Mouse (Mus musculus) heart, embryonic 13.5 days (tissue): ENCODE measurements at regions not wholly inside any gene's neighbourhood (a gene's known extent, or its start where the extent isn't known, plus 50 kb on each side); places are given as distances from the start of the nearest gene placed in this dataset.

Experiments used
- ATAC-seq: fragments of 200-750 bp; cut with Nextera tagmentation; 2 replicates; pipeline ENCODE4 v1.8.0; 2017; ENCODE audit warnings: moderate TSS enrichment; ENCODE audit not compliant: insufficient number of reproducible peaks, low FRiP score, low TSS enrichment; ENCODE audit errors: extremely low read depth
- H3K27ac ChIP-seq: fragments of 300-500 bp; sonication (generic); replicated peaks from 2 replicates; pipeline ENCODE4 v1.5.1; 2015; ENCODE audit warnings: moderate library complexity, mild to moderate bottlenecking, inconsistent platforms
- H3K27me3 ChIP-seq: fragments of 300-500 bp; sonication (generic); replicated peaks from 2 replicates; pipeline ENCODE4 v1.6.1; 2015; ENCODE audit warnings: mild to moderate bottlenecking, inconsistent platforms
- H3K36me3 ChIP-seq: fragments of 300-500 bp; sonication (generic); 2 replicates; pipeline ENCODE4 v1.6.1; 2015; ENCODE audit warnings: mild to moderate bottlenecking, inconsistent platforms
- H3K4me1 ChIP-seq: fragments of 300-500 bp; sonication (generic); 2 replicates; pipeline ENCODE4 v1.6.1; 2015; ENCODE audit warnings: inconsistent platforms
- H3K4me2 ChIP-seq: fragments of 300-500 bp; sonication (generic); 2 replicates; pipeline ENCODE4 v1.6.1; 2015; ENCODE audit warnings: inconsistent platforms, mild to moderate bottlenecking, moderate library complexity
- H3K4me3 ChIP-seq: fragments of 300-500 bp; sonication (generic); 2 replicates; pipeline ENCODE4 v1.5.1; 2015; ENCODE audit warnings: moderate library complexity, mild to moderate bottlenecking, inconsistent platforms
- H3K9ac ChIP-seq: fragments of 300-500 bp; sonication (generic); 2 replicates; pipeline ENCODE4 v1.6.1; 2015; ENCODE audit warnings: inconsistent platforms, mild to moderate bottlenecking, moderate library complexity
- H3K9me3 ChIP-seq: fragments of 300-500 bp; sonication (generic); 2 replicates; pipeline ENCODE4 v1.6.1; 2016; ENCODE audit warnings: inconsistent platforms
- WGBS: fragments of 180-500 bp; shearing (Covaris S2); methylation state at CpG from one replicate; pipeline ENCODE4 v1.1.7; 2015; ENCODE audit warnings: mixed read lengths; 5-methylcytosine and 5-hydroxymethylcytosine counted together

DNA sequence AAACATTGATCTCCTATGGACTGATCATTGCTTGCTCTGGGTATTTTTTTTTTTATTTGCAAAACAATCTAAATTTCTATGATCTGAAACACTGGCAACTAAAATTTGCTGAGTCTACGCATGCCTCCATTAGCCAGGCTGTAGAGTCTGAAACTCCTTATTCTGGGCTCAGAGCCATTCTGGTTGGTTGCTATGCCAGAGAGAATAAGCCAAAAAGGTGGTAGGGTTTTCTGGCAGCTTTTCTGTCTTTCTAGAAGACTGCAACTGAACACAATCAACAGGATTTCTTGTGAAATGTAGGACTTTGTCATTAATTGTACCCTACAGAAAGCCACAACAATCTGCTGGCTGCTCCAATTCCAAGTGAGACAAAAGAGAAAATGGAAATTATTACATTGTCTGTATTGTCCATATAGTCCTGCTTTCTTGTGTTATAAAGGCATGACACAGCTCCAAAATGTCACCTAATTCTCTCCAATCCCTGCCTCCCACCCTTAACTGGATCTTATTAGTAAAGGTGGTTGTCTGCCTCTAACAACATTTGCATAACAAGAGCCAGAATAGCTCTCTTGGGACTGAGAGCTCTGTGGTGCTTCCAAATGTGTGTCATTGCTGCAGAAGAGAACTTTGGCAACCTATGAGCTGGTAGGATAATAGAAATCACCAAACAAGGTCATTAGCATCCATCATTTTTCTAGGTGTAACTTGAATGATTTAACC lies 126.7 kb upstream of the Hapln1 start:
- H3K4me2 ChIP-seq: no peak overlapping the region
- no peaks in the 10 kb centered on the region for H3K27me3 ChIP-seq
- 89% methylated on average over 1 of the region's 1 CpGs for WGBS
- no peak for ATAC-seq
- H3K9me3 ChIP-seq: no peaks in the 10 kb centered on the region
- no peaks in the 10 kb centered on the region for H3K4me1 ChIP-seq
- H3K9ac ChIP-seq: no peak overlapping the region
- H3K27ac ChIP-seq: no peak overlapping the region
- H3K4me3 ChIP-seq: no peak overlapping the region
- no peaks in the 10 kb centered on the region for H3K36me3 ChIP-seq

DNA sequence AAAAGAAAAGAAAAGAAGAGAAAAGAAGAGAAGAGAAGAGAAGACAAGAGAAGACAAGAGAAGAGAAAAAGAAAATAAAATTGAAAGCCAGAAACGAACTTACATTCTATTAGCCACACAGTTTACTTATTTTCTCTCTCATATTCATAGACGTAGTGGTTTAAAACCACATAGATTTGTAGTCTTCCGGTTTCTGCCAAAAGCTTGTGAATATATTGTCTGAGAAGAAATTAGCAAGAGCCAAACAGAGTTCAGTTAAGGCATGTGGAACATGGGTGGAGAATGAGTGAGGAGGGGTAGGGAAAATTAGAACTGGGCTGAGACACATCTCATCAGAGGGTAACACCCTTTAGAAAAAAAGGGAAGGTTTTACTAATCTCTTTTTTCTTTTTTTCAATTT lies 120.8 kb upstream of the Hapln1 start:
- Histone ChIP-seq H3K4me2 (no peak overlapping the region), H3K9me3 (no peaks in the 10 kb centered on the region), H3K36me3 (no peaks in the 10 kb centered on the region), H3K4me1 (no peaks in the 10 kb centered on the region), H3K27me3 (no peaks in the 10 kb centered on the region), H3K9ac (no peak overlapping the region), H3K27ac (no peak overlapping the region), H3K4me3 (no peak overlapping the region)
- 87% methylated on average over 3 of the region's 3 CpGs for WGBS
- no peak for ATAC-seq

DNA sequence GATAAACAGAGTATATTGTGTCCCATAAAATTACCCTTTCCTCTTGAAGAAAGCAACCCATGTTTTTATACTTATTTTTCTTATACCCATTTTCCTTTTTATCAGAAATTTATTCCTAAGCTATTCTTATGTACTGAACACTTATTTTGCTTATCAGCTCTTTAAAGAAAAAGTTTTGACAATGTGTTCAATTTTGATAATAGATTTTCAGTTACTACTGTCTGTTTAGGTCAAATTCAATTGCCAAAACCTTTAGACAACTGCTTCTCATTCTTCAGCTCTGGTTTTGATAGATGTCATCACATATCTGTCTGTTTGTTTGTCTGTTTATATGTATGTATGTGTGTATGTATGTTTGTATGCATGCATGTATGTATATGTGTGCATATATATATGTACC lies 117.8 kb upstream of the Hapln1 start:
- Histone ChIP-seq H3K4me1 (peaks cover 6% of the 10 kb centered on the region; the same call in 1 of the 2 replicates), H3K9ac (no peak overlapping the region), H3K27me3 (no peaks in the 10 kb centered on the region), H3K27ac (no peak overlapping the region), H3K36me3 (no peaks in the 10 kb centered on the region), H3K4me2 (no peak overlapping the region), H3K9me3 (no peaks in the 10 kb centered on the region), H3K4me3 (no peak overlapping the region)
- ATAC-seq: no peak

DNA sequence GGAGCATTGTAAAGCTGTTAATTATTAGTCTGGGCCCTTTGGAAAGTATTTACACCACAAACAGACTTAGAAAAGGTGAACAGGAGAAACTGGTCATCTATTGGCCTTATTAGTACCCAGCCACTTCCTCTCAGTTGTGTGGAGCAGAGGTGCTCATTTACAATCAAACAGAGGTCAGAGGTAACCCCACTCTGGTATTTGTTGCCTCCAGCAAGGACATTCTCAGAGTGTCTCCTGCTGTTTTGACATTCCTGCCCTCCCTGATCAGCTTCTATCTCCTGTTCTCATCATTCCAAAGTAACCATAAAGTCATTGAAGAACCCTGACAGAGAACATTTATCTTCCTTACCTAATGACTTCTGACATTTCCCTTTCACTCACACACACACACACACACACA lies 116.1 kb upstream of the Hapln1 start:
- Histone ChIP-seq H3K4me2 (no peak overlapping the region), H3K4me1 (peaks cover 6% of the 10 kb centered on the region; the same call in 1 of the 2 replicates), H3K27me3 (no peaks in the 10 kb centered on the region), H3K36me3 (no peaks in the 10 kb centered on the region), H3K27ac (no peak overlapping the region), H3K9ac (no peak overlapping the region), H3K4me3 (no peak overlapping the region), H3K9me3 (no peaks in the 10 kb centered on the region)
- ATAC-seq: no peak

DNA sequence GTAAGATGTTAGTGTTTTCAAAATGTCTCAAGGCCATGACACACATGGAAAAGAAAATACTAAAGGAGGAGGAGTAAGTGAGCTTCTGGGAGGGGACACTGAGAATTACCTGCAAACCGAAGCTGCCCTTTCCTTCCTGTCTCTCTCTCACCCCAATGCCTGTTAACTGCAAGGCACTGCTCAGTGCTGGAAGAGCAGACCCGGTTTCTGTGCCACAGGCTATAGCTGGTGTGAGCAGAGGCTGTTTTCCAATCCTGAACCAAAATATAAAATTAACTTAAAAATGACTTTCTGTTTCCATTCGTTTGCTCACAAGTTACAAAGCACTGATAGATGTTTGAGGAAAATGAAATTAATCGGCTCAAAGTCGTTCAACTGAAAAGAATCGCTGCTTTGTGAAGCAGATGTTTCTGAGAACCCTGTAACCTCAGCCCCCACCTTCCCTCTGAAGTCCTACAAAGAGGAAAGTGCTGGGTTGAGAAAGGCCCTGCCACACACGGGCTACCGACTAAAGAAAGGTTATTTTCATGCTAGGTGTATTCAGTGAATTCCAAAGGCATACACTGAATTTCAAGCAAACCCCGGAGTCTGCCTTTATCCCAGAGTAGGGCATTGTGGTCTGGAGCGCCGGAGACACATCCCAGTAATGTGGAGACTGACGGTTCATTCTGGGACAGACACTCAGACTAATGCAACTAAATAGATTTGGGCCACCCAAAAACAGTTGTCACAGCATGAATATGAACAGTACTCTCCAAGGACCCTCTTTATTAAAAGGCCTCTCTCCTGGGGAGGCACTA lies 111.1 kb upstream of the Hapln1 start:
- Histone ChIP-seq H3K4me3 (no peak overlapping the region), H3K9me3 (no peaks in the 10 kb centered on the region), H3K9ac (no peak overlapping the region), H3K4me1 (peaks cover 6% of the 10 kb centered on the region; the same call in 1 of the 2 replicates), H3K27me3 (no peaks in the 10 kb centered on the region), H3K36me3 (no peaks in the 10 kb centered on the region), H3K27ac (no peak overlapping the region), H3K4me2 (no peak overlapping the region)
- ATAC-seq: no peak
- 56% methylated on average over 12 of the region's 12 CpGs for WGBS

DNA sequence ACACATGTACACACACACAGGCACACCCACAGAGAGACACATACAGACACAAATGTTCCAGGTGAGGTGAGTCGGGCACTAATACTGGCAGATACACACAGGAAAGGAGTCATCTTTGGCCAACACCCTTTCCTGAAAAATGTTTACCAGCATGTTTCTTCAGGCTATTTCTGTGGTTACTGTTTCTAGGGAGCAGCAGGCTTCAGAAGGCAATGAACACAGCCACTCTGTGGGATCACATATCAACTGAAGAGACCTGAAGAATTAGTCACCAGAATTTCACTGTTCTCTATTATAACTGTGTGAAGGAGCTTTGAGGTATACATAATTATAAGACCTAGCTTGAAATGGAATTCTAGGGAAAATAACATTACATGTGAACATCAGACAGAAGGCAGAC lies 94.7 kb upstream of the Hapln1 start:
- Histone ChIP-seq H3K4me3 (no peak overlapping the region), H3K27me3 (no peaks in the 10 kb centered on the region), H3K36me3 (no peaks in the 10 kb centered on the region), H3K9ac (no peak overlapping the region), H3K4me1 (no peaks in the 10 kb centered on the region), H3K9me3 (no peaks in the 10 kb centered on the region), H3K4me2 (no peak overlapping the region), H3K27ac (no peak overlapping the region)
- no peak for ATAC-seq
- 75% methylated on average over 1 of the region's 1 CpGs for WGBS

DNA sequence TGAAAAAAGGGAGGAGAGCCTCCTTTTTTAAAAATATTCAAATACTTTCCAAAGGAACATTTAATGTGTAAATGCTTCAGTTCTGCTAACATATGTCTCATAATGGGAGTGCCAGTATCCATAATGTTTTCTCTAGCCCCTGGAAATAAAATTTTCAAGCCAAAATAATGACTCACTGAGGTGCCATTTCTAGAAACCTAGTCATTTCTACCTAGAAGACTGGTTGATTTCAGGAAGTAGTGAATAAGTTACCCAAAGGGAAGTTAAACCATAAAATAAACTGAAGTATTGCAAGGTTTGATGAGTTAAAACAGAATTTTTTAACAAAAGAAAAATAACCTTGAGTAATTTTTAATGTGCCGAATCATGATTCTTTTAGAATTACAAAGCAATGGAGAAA lies 85.8 kb upstream of the Hapln1 start:
- H3K4me1 ChIP-seq: no peaks in the 10 kb centered on the region
- 85% methylated on average over 1 of the region's 1 CpGs for WGBS

DNA sequence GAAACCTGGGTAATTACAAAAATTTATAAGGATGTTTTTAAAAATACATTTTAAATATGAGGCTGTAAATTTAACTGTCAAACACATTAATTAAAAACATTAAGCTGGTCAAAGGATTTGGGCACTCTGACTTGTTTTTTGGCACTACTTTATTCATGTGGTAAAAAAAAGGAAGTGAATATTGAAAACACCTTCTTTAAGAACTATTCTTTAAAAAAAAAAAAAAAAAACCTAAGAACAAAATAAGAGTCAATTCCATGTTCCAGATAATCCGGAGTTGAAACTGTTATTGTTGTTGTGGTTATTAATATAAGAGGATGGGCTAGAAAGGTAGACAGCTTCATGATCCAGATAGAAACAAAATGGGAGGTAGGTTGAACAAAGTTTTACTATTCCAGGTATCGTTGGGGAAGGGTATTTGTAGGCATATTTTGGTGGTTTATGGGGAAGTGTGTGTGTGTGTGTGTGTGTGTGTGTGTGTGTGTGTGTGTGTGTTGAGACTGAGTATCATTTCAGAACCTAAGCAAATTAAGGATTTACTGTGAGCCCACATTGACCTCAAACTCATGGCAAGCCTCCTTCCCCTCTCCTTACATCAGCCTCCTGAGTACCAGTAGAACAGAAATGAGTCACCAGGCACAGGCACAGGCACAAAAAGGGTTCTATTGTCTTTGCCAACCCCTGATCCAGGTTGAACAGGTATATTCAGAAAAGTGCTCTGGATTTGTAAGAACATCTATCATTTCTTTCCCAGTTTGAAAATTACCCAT lies 85.2 kb upstream of the Hapln1 start:
- Histone ChIP-seq H3K27ac (no peak overlapping the region), H3K9me3 (no peaks in the 10 kb centered on the region), H3K4me3 (no peak overlapping the region), H3K4me1 (no peaks in the 10 kb centered on the region), H3K27me3 (no peaks in the 10 kb centered on the region), H3K9ac (no peak overlapping the region), H3K36me3 (no peaks in the 10 kb centered on the region), H3K4me2 (no peak overlapping the region)
- no peak for ATAC-seq
- 75% methylated on average over 2 of the region's 2 CpGs for WGBS

More for the DNA sequence above, 85.8 kb upstream of the Hapln1 start:
- Histone ChIP-seq H3K9me3 (no peaks in the 10 kb centered on the region), H3K9ac (no peak overlapping the region), H3K27ac (no peak overlapping the region), H3K27me3 (no peaks in the 10 kb centered on the region), H3K4me2 (no peak overlapping the region), H3K4me3 (no peak overlapping the region), H3K36me3 (no peaks in the 10 kb centered on the region)
- ATAC-seq: no peak

DNA sequence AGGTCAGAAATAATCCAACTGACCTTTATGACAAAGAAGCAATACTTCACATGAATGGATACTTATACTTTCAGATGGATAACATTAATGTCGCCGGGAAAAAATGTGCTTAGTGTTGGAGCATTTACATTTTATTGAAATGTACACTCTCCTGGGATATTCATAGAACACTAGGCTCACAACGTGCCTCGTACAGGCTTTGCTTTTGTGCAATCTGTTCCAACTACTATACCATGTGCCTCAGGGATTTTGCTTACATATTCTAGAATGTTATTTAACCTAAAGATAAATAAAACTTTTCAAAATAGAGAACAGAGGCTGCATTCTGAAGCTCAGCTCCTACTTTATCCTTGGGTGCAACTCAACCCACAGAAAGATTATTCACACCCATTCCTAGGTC lies 75.8 kb upstream of the Hapln1 start:
- H3K27ac ChIP-seq: no peak overlapping the region
- no peak for ATAC-seq
- no peaks in the 10 kb centered on the region for H3K36me3 ChIP-seq
- H3K4me2 ChIP-seq: no peak overlapping the region
- no peak overlapping the region for H3K9ac ChIP-seq
- no peaks in the 10 kb centered on the region for H3K4me1 ChIP-seq
- no peaks in the 10 kb centered on the region for H3K27me3 ChIP-seq
- WGBS: 75% methylated on average over 4 of the region's 4 CpGs
- no peak overlapping the region for H3K4me3 ChIP-seq
- no peaks in the 10 kb centered on the region for H3K9me3 ChIP-seq
